Mouse (Mus musculus) skeletal muscle tissue, adult 2 months (tissue): ENCODE data around the gene Ppp4r4.
A peak's percentile ranks its signal among the peaks of the same experiment; 100 is the strongest.
"Not testable (repeated sequence)": the region's sequence is repeated elsewhere in the genome, so short reads cannot be mapped to it uniquely, and the experiment has no call there.

Source experiments
- DNase-seq: peaks from one replicate; pipeline ENCODE4 v3.0.0-alpha.2; 2012; ENCODE audit warnings: low read depth, low spot score

The Ppp4r4 gene

DNA sequence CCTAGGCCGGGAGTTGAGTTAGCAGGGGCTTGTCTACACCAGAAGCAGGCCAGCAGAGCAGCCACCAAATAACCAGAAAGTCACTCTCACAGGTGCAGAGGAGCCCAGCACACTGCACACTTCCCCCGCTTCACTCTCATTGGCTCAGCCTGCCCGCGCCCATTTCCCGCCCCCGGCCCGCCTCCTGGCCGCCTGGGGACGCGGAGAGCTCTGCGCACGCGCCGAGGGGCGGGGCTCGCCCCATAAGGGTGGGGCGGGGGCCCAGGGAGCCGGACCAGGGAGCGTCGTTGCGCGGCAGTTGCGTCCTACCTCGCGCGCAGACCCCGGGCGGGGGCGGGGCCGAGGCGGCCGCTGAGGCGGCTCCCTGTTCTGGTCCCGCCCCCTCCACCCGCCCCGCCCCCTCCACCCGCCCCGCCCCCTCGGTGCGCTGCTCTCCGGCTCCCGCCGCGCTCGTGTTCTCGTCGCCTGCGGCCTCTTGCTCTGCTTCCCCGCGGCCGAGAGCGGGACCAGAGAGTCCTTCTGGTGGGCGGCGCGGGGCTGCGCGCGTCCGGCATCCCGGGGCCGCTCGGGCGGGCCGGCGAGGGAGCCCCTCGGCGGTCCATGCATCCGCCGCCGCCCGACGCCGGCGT, at the start of gene Ppp4r4:
TSS of gene Ppp4r4 (plus strand) at position 264 of the 629 bp plus-strand sequence.
- DNase-seq: peak; percentile 94

DNA sequence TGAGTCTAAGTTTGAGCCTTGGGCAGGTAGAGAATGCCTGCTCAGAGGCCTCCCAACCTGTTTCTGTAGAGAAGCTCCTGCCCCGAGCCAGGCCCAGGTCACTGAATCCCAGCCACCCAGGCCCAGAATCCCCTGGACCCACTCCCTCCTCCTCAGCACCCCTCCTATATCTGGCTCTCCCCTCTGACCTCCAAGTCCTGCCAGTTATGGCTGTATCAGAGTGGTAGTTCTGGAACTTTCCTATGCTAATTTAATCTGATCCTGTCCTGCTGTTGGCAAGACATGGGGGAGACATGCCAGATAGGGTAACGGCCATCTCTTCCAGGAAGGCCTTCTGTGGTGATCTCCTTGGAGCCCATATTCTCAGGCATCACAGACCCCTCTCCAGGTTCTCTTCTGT, 49.3 kb upstream of the Ppp4r4 start:
- no peak for DNase-seq

DNA sequence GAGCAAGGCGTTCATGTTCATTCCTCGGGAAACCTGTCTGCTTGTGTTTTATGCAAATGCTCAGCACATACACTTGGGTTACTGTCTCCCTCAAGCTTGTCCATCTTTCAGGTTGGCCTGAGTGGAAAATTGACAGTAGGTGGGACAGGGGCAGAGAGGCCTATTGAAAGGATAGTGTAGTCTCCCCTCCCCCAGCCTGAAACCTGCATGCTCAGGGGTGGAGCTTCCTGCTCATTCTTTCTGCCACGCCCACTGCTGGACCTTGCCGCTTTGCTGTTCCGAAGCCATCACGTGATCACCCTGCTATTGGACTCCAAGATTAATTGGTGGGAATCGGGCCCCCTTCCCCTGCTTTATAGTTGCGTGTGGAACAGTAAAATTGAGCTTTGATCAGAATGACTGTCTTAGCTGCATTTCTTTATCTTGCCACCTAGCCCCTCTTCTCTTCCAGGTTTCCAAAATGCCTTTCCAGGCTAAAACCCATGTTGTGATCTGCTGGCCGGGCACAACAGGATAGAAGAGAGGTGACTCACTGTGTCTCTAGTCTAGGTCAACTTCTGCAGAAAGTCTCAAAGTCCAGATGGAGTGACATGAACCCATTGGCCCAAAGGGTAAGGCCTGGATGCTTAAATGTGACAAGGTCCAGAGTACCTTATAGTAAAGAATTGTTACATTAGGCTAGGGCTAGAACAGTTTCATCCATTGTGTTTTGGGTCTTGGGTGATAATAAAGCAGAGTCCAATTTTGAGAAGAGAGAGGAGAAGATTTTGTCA, 47.7 kb upstream of the Ppp4r4 start:
- DNase-seq: not testable (repeated sequence)

DNA sequence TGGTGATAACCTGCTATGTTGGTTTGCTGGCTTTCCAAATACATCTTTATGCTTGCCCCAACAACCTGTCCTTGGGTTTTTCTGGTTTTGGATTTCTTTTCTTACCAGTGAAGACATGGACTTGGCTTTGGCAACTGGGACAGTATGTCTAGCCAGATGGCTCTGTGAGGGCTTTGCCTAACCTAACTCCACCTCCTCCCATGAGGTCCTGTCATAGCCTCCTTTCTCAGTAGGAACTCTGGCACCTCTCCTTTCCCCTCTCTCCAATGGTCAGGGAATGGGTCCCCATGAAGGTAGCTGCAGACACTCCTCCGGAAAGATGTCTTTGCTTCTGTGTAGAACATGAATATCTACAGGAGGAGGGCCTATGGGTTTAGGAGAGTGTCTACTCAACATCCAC, 45.4 kb upstream of the Ppp4r4 start:
- DNase-seq: peak; percentile 70

DNA sequence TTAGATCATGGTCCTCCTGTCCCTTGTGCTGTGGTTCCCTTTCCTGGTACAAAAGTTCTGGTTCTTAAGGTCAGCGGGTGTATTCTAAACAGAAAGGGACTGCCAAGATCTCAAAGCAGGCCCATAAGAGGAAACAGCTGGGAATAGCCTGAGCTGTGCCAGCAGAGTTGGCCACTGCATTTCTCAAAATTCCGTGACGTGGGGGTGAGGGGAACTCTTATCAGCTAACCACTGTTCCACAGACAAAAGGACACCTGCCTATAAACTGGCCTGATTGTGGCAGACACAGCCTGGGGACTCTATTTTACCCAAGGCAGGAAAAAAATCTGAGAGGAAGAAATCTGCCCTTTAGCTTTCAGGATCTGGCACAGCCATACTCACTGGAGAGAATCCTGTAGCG, 44.8 kb upstream of the Ppp4r4 start:
- DNase-seq: peak; percentile 64

DNA sequence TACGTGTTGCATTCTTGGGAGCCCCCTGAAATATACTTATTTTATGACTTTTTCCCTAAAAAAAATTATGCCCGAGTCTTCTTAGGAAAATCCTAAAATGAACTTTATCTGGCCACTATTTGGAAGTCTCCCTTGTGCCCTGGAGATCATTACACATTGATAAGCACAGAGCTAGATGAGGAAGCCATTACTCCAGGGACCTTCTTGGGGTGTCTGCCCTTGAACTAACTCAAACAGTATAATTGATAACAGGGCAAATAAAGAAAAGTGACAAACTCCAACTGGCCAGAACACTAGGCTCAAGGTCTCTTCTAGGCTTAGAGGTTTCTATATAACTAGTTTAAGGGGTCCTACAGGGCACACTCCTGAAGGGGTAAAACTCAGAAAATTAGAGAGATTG, 44.3 kb upstream of the Ppp4r4 start:
- DNase-seq: no peak

DNA sequence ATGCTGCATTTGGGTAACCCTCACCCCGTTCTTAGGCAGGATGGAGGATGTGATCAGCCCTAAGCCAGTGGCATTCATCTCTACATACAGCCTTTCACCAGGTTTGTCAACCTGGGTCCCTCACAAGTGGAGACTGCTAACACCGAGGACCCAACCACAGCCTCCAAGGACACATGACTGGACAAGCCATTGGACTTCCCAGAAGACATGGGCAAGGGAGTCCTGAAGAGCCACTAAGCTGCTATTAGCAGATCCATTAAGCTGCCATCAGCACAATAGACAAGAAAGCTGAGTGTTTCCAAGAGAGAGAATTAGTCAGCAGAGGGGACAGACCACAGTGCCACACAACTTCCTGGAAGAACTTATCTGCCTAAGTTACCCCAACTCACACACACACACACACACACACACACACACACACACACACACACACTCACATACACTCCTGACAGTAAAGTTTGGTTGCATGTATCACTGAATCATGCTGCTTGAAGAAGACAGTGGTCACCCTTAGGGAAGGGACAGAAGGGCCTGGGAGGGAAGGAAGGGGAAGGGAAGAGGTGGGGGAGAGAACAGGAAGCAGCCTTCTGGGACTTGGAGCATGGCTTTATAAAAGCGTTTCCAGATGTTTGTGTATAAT, 40.9 kb upstream of the Ppp4r4 start:
- DNase-seq: no peak

DNA sequence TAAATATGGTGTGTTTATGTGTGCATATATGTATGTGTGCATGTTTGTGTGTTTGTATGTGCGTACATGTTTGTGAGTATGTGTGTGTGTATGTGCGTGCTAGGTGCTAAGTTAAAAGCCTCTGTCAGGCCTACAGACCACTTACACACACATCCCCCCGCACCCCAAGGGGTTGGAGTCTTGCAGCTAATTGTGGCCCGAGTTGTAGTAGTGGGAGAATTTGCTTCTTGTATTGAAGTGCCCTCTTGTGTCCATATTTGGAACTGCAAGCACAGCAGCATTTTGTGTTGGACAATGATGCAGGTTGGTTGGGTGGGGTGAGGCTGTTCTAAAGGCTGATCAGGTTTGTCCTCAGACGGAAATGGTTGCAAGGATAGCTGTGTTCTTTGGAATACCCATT, 39.3 kb upstream of the Ppp4r4 start:
- DNase-seq: peak; percentile 74

DNA sequence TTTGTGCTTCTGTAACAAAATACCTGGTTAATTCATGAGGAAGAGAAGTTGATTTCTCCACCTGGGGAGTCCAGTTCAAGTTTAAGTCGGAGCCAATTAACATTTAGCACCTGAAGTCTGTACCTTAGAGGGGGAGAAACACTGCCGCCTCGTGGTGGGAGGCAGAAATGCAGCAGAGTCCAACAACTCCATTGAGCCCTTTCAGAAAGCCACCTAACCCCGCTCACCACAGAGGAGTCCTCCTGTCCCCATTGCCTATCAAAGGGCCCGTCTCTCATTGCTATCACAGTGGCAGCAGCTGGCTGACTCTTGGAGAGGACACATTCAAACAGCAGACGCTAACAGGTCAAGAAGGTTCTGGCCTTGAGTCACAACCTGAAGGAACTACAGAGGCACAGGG, 37.6 kb upstream of the Ppp4r4 start:
- DNase-seq: no peak

DNA sequence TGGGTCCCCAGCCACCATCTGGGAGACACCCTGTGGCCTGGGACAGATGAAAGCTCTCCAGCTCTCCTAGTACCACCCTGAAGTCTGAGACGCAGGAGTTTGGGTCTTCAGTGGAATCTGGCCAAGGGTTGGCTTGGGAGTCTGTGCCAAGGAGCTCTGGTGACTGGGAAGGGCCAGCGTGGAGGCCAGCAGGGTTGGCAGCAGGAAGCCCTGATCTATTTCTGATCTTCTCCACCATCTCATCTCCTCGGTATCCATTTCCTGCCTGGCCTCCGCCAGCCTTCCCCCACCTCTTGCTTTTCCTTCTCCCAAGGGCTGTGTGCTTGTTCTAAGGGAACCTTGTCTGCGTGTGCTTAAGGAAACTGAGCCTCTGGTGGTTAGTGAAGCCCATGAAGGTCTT, 33.3 kb upstream of the Ppp4r4 start:
- no peak for DNase-seq

DNA sequence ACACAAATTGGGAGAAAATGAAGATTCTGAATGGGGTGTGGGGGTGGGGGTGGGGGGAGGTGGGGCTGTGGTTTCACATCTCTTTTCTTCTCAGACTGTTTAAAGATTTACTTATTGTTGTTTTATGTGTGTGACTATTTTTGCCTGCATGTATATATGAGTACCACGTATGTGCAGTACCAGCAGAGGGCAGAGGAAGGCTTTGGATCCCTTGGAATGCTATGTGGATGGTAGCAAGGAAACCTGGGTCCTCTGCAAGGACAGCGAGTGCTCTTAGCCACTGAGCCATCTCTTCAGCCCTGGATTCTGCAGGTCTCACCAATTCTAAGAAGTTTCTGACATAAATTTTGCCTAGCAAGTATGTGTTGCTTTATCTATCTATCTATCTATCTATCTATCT, 32.8 kb upstream of the Ppp4r4 start:
- DNase-seq: no peak

DNA sequence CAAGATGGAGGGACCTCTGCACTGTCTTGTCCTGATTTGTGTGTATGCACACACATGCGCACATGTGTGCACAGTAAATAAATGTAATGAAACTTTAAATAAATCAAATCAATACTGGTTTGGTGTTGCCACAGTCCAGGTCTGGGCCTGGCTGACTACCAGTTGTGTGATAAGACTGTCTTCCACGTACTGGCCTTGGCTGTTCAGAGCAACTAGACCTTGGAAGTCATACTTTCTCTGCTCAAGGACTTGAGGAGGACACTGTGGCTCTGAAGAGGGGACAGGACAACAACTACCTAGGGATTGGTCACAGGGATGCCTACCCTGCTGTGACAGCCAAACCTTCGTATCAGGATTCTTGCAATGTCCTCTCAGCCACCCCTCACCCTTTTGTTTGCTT, 28.8 kb upstream of the Ppp4r4 start:
- DNase-seq: no peak

DNA sequence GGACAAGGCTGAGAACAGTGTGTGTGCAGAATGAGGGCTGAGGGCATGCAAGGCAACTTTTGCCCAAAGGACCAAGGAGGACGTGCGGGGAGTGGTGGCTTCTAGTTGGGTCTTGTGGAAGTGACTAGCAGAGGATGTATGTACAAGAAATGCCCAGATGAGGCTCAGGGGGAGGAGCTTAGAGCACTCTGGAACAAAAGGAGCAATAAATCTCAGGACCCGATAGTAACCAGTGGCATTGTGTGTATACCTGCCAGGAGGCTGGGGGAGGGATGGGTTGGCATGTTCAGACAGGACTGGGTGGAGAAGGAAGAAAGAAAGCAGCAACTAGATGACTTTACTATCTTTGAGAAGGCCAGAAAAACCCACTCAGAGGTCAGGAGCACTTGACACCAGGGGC, 27.7 kb upstream of the Ppp4r4 start:
- no peak for DNase-seq

DNA sequence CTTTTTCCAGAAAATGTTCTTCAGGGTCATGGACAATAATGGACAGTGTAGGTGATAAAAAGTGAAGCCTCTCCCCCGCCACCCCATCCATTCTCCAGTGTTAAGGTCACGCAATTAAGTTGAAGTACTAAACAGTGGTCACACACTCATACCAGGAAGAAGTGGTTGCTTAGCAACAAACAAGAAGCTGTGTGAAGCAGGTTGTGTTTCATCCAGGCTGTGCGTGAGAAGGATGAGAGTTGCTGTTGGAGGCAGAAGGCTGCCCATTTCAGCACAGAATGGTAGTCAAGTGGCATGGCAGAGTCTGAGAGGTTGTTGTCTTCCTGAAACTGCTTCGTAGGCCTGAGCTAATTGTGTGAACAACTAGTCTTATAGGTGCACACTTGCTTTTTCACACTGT, 23.7 kb upstream of the Ppp4r4 start:
- no peak for DNase-seq

DNA sequence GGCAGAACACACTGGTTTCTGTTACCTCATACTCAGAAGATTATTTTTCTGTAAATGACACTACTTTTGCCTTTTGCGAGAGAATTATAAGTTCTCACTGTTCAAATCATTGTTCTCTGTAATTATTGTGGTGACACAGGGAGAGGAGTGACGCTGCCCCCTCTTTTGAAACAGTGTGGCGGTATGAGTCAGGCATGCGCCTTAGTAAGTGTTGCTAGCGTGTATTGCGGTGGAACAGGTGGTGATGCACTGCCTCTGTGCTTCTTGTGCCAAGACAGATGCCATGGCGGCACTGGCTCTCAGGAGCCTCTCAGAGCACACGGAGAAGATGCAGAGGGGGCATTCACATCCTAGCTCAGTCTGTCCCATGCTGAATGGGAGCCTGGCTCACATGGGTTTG, 22.2 kb upstream of the Ppp4r4 start:
- DNase-seq: no peak

DNA sequence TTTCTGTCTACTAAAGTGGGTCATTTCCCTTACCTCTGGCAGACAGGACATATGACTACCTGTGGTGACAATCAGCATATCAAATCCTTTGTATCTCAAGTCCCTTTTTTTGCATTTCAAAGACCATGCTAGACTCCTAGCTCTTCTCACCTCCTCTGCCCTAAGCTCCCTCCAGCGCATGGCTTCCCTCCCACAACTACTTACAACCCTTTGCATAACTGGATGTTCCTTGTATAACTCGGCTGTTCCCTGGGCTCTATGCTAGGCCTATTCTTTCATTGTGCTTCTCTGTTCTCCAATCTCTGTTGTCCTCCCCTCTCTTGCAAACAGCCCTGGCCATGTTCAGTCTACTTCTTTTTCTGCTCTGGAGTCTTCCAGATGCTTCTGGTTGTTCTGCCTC, 20.5 kb upstream of the Ppp4r4 start:
- no peak for DNase-seq

DNA sequence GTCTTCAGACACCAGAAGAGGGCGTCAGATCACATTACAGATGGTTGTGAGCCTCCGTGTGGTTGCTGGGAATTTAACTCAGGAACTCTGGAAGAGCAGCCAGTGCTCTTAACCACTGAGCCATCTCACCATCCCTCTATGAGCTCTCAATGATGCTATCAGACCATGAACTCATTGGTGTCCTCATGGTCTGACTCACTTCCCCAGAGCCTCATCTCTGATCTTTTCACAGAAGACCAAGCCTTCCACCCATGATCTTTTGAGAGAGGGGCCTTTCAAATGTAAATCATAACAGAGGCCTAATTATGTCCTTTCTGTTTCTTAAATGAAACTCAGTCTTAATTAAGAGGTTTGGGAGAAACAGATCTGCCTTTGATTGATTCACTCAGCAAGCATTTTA, 19.0 kb upstream of the Ppp4r4 start:
- no peak for DNase-seq

DNA sequence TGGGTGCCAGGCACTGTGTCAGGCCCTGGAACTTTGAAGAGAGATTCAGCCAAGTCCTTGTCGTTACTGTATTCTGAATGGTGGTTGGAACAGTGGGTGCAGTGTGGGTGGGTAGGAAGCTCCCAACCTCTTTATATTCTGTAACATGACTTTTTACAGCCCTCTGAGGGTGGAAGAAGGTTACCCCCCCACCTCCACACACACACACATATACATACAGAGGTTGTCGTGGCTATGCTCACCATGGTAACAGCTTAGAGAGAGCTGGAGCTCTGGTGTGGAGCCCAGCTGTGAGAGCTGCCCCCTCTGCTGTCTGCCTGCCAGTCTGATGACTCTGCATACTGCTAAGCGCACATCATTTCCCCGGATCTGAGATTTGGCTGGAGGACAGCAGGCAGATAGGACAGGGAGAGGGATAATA, 18.6 kb upstream of the Ppp4r4 start:
- DNase-seq: no peak

DNA sequence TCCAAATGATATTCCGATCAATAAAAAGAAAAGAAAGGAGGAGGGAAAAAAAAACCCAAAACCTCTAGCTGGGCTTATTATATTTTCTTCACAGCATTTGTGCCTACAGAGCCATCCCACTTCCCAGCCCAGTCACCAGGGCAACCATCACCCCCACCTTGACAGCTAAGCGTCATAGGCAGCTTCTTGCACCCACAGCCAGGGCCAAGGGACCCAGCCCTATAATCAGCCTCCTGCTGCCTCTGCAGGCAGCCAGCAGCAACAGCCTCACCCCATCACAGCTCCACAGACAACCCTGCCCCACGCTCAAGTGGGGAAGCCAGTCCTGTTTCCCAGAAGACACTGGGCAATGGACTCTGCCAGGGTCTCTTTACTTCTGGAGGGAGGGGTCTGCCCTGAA, 17.7 kb upstream of the Ppp4r4 start:
- DNase-seq: no peak

DNA sequence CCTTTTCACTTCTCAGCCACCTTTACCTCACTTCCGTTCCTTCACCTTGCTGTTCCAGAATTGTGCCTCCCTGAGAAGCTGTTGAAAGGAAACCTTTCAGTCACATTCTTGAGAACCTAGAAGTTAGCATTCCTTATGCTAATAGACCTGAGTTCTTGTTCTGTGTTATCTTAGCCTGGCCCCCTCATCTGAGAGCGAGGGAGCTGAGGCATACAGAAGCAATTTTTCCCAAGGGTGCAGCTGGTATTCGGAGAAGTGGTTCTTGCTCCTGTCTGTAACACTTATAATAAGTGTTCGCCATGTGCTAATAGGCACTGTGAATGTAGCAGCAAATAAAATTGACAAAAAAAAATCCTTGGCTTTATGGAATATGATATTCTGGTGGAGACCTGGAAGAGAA, 16.4 kb upstream of the Ppp4r4 start:
- no peak for DNase-seq

DNA sequence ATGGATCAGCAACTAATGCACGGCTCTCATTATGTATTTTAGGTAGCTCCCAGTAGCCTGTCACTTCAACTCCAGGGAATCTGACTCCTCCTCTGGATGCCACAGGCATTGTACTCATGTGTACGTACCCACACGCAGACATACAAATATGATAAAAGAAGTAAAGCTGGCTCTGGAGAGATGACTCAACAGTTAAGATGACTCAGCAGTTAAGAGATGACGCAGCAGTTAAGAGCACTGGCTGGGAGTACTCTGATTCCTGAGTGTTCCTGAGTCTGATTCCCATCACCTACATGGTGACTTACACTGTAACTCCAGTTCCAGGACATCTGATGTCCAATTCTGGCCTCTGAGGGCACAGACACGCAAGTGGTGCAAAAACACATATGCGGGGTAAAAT, 13.4 kb upstream of the Ppp4r4 start:
- DNase-seq: no peak

DNA sequence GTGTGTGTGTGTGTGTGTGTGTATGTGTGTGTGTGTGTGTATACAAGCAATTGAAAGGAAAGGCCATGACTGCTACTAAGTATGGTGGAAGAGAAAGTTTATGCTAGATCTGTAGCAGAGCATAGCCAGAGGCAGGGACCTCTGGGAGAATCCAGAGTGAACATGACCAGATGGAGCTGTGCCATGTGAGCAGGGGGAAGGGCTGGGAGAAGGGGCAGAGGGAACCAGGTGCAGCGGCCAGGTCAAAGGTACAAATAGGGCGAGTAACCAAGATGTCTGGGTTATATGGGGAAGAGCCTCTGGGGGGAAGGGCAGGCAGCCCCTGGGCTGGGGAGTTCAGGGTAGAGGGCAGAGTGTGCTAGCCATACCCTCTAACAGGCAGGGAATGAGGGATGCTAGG, 1.5 kb upstream of the Ppp4r4 start:
- no peak for DNase-seq
